Mouse (Mus musculus): Measurements from ENCODE around the gene Dbt.

Dbt gene

DNA sequence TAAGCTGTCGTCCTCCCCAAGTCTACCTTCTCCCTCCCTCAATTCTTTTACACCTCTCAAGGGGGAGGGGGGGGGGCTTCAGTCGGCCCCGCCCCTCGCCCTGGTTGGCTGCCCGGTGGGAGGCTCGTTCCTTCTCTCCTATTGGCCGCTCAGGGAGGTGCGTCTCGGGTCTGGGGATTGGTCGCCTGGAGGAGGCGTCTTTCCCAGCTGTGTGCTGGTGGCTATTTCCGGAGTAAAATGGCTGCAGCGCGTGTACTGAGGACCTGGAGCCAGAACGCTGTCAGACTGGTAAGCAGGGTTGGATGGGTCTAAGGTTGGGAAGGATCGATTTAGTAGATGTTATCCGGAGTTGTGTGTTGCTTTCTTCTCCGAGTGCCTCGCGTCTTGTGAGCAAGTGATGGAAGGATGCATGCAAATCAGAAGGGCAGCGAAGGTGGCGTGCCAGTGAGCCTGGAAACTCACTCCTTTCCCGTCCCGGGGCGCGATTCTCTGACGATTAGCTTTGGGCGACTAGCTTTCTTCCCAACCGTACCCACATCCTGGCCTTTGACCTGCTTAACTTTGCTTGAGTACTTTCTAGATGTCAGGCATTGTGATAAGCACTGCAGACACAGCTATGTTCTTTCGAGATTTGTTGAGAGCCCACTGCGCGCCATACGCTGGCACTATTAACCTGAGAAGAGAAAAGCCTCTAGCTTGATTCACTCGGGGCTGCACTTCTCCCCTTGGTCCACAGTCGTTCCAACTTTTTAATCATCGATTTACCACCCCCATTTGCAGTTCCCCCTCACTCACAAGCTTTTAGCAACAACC, at the start of gene Dbt:
Dbt (plus strand) TSS at position 167 of the 813 bp plus-strand sequence.
- peak; percentile 64 for DNase-seq (ENCODE audit: low spot score)

DNA sequence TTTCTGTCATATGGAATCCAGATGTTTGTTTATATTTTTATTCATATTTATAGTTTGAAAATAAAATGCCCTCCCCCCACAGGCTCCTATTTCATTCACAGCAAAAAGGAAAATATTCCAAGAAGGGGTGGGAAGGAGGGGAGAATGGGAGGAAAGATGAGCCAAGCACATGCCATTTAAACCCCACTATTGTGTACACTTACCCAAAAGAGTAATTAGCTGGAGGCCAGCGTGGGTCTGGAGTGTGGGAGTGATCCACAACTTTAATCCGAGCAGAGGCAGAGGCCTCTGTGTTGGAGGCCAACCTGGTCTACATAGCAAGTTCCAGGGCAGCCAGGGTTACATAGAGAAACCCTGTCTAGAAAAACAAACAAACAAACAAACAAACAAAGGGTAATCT, 48.6 kb upstream of the Dbt start:
- DNase-seq (ENCODE audit: low spot score), result no peak

- no peak for DNase-seq (ENCODE audit: low spot score)
Measured at GRCm38 (mm10) chr3:116465709-116466108, 47.2 kb upstream of the Dbt start.

- no peak for DNase-seq (ENCODE audit: low spot score)
Measured at GRCm38 (mm10) chr3:116474602-116475001, 38.3 kb upstream of the Dbt start.

- no peak for DNase-seq (ENCODE audit: low spot score)
Measured at GRCm38 (mm10) chr3:116476686-116477298, 36.1 kb upstream of the Dbt start.

DNA sequence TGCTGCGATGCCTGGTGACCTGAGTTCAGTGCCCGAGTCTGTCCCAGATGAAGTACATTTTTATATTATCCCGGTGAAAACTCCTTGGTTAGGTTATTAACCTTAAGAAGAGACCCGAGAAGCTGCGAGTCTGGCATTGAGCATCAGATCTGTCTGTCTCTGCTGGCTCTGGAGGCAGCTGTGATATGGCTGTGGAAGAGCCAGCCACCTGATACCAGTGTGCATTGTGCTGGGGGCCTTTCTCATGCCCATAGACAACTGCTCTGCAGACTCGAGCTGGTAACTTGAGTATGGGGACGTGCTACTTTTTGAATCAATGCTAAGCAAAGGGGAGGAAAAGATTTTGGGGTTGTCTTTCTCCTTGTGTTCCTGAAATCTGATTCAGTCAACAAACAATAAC, 35.5 kb upstream of the Dbt start:
- no peak for DNase-seq (ENCODE audit: low spot score)

DNA sequence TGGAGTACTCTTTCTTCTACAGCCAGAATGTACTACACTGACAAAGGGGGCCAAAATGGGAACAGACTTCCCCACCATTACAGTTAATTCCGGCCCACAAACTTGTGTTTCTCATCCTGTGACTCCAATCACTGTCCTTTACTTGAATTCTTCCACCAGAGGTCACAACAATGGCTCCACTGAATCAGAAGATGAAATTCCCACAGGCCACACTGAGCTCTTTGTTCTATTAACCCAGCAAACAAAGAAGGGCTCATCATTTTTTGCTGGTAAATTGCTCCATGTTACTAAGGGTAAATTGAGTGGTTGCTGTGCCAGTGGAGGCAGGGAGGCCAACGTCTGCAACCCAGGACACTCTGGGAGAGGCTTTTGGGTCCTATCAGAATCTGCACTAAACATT, 32.8 kb upstream of the Dbt start:
- no peak for DNase-seq (ENCODE audit: low spot score)

DNA sequence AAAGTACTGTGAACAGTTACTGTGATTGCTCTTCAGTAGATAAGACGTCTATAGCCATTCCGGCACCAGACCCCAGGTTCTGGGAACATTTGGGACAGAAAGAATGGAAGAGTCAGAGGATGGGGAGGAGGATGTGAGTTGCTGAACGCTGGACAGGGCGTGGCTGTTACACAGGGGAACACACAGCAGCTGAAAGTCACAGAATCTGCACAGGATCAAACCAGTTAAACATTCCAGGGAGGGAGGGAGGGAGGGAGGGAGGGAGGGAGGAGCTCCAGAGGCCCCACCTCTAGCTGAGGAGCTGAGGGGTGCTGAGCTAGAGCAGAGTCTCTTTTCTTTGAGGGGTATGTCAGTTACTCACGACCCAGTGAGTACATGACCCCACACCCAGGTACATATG, 31.9 kb upstream of the Dbt start:
- no peak for DNase-seq (ENCODE audit: low spot score)

GRCm38 (mm10) chr3:116482724-116483123, 30.1 kb upstream of the Dbt start:
- DNase-seq (ENCODE audit: low spot score), result no peak

DNA sequence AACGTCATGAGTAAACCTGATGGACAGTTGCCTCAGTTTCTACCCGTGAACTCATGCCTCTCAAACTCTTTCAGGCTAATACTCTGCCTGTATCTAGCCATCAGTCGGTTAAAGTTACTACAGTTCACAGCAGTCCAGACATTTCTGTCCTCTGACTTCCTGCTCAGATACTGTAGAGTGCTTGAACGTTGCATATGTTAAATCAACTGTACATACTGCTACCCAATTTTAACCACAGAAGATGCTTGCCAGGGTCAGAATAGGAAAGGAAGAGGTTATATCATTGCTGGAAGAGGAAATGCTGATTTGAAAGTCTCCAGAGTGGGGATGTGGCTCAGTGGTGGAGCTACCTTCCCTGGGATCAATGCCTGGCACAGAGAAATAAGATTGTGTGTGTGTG, 29.6 kb upstream of the Dbt start:
- no peak for DNase-seq (ENCODE audit: low spot score)

- DNase-seq (ENCODE audit: low spot score), result no peak
Measured at GRCm38 (mm10) chr3:116490920-116491319, 21.9 kb upstream of the Dbt start.

- DNase-seq (ENCODE audit: low spot score), result no peak
Measured at GRCm38 (mm10) chr3:116491923-116492454, 20.9 kb upstream of the Dbt start.

- no peak for DNase-seq (ENCODE audit: low spot score)
Measured at GRCm38 (mm10) chr3:116493658-116494057, 19.2 kb upstream of the Dbt start.

GRCm38 (mm10) chr3:116495671-116496070, 17.2 kb upstream of the Dbt start:
- no peak for DNase-seq (ENCODE audit: low spot score)

- peak; percentile 94 for DNase-seq (ENCODE audit: low spot score)
Measured at GRCm38 (mm10) chr3:116507772-116508351, 5.0 kb upstream of the Dbt start, which contains the start of gene Rtca. Gene Rtca, minus strand, starts transcription at chr3:116508208.

GRCm38 (mm10) chr3:116512151-116512903, 543 bp upstream of the Dbt start:
- no peak for DNase-seq (ENCODE audit: low spot score)

- no peak for DNase-seq (ENCODE audit: low spot score)
Measured at GRCm38 (mm10) chr3:116520141-116520761, 7.4 kb downstream of the Dbt start.

- DNase-seq (ENCODE audit: low spot score), result no peak
Measured at GRCm38 (mm10) chr3:116529741-116530140, 16.9 kb downstream of the Dbt start.

DNA sequence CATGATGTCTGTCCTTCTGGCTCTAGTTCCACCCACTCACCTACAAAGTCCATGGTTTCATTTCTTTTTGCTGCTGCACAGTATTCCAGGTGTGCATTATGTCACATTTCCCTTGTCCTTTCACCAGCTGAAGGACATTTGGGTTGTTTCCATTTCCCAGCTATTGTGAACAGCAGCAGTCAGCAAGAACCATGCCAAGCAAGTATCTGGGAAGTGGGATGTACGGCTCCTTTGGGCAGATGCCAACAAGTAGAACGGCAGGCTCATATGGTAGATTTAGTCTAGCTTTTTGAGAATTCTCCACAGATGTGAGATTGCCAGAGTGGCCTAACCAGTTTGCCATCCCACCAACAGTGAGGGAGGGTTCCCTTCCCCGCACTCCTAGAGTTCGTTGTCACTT, 18.0 kb downstream of the Dbt start:
- DNase-seq (ENCODE audit: low spot score), result no peak

DNA sequence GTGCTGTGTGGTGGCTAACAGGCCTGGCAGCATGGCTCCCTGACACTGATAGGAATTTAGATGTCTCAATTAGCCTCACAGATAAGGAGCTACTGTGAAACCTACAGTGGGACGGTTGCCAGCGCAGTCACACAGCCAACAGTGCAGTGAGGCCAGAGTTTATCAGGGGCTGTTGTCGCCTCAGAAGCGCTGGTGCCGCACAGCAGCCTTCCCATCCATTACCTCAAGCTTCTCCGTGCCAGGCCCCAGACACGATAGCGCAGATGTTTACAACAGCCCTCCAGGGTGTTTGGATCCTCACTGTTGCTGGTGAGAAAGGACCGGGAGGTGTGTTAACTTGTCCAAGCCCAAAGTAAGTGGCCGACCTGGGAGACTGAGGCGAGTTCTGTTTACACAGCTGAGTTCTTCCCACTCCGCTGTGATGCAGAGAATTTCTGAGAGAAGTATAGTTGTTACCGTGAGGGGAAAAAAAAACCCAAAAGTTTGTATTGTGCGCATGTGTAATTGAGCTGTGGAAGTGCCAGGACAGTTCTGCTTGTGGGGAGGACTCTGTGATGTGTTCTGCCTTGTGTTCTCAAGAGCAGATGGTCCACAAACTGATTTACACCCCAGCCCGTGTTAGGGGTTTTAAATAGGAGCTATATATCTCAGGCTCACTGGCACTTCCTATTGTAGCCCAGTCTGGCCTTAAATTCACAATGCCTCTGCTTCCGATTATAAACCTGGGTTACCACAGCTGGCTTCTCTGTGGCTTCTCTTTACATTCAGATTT, 23.7 kb downstream of the Dbt start:
- DNase-seq (ENCODE audit: low spot score), result no peak

GRCm38 (mm10) chr3:116537200-116537573, 24.3 kb downstream of the Dbt start:
- DNase-seq (ENCODE audit: low spot score), result no peak
